Mouse (Mus musculus) forebrain, embryonic 11.5 days (tissue): ENCODE measurements at regions not wholly inside any gene's neighbourhood (a gene's known extent, or its start where the extent isn't known, plus 50 kb on each side); places are given as distances from the start of the nearest gene placed in this dataset.
"Not testable (repeated sequence)": the region's sequence is repeated elsewhere in the genome, so short reads cannot be mapped to it uniquely, and the experiment has no call there.

Experiments
- ATAC-seq: fragments of 200-750 bp; cut with Nextera tagmentation; replicated peaks from 2 replicates; pipeline ENCODE4 v1.8.0; 2017; ENCODE audit warnings: moderate TSS enrichment; ENCODE audit not compliant: low FRiP score
- DNase-seq: peaks from one replicate; pipeline ENCODE4 v3.0.0-alpha.2; 2017; ENCODE audit warnings: low spot score
- H3K27ac ChIP-seq: fragments of 300-500 bp; sonication (generic); 2 replicates; pipeline ENCODE4 v1.5.1; 2014; ENCODE audit warnings: low read depth, low read length
- H3K27me3 ChIP-seq: fragments of 300-500 bp; sonication (generic); 2 replicates; pipeline ENCODE4 v1.6.1; 2014; ENCODE audit warnings: mild to moderate bottlenecking, low read length, mixed read lengths; ENCODE audit not compliant: control insufficient read depth, insufficient read depth
- H3K36me3 ChIP-seq: fragments of 300-500 bp; sonication (generic); 2 replicates; pipeline ENCODE4 v1.6.1; 2014; ENCODE audit warnings: mild to moderate bottlenecking, low read length, moderate library complexity, mixed read lengths; ENCODE audit not compliant: control insufficient read depth, insufficient read depth
- H3K4me1 ChIP-seq: fragments of 300-500 bp; sonication (generic); replicated peaks from 2 replicates; pipeline ENCODE4 v1.6.1; 2014; ENCODE audit warnings: low read length, mixed read lengths; ENCODE audit not compliant: control insufficient read depth, insufficient read depth
- H3K4me2 ChIP-seq: fragments of 300-500 bp; sonication (generic); 2 replicates; pipeline ENCODE4 v1.6.1; 2014; ENCODE audit warnings: low read depth, mild to moderate bottlenecking, low read length, moderate library complexity, mixed read lengths; ENCODE audit not compliant: severe bottlenecking
- H3K4me3 ChIP-seq: fragments of 300-500 bp; sonication (generic); 2 replicates; pipeline ENCODE4 v1.5.1; 2014; ENCODE audit warnings: low read depth, low read length
- H3K9ac ChIP-seq: fragments of 300-500 bp; sonication (generic); 2 replicates; pipeline ENCODE4 v1.6.1; 2014; ENCODE audit warnings: low read length
- H3K9me3 ChIP-seq: fragments of 300-500 bp; sonication (generic); 2 replicates; pipeline ENCODE4 v1.6.1; 2016; ENCODE audit warnings: low read length, mixed read lengths; ENCODE audit not compliant: control insufficient read depth
- WGBS: fragments of 180-500 bp; shearing (Covaris S2); extraction: QIAGEN DNeasy Blood & Tissue Kit; methylation state at CpG from one replicate; pipeline ENCODE4 v1.1.7; 2014; 5-methylcytosine and 5-hydroxymethylcytosine counted together

DNA sequence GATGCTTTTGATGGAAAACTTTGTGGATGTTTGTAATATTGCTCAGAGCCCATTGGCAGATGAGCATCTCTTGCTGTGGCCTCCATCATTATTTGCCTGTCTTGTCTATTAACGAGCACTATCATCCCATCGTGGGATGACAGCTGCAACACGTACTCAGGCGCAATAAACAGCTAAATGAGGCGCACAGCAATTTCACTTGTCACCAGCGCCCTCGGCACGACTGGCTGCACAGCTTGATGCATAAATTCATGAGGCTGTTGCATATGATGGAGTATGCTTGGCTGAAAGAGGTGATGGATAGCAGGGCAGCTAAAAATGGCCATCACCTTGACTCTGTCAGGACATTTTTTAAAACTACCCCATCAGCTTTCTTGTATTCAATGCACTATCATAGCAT is 853.1 kb upstream of the Pou3f2 start:
- Histone ChIP-seq H3K4me1 (no peaks in the 10 kb centered on the region), H3K27me3 (no peaks in the 10 kb centered on the region), H3K9ac (no peak overlapping the region), H3K36me3 (no peaks in the 10 kb centered on the region), H3K27ac (no peak overlapping the region), H3K4me3 (no peak overlapping the region), H3K4me2 (no peak overlapping the region), H3K9me3 (no peaks in the 10 kb centered on the region)
- ATAC-seq (peak; percentile 73), DNase-seq (peak; percentile 45)
- WGBS, result 59% methylated on average over 8 of the region's 8 CpGs

DNA sequence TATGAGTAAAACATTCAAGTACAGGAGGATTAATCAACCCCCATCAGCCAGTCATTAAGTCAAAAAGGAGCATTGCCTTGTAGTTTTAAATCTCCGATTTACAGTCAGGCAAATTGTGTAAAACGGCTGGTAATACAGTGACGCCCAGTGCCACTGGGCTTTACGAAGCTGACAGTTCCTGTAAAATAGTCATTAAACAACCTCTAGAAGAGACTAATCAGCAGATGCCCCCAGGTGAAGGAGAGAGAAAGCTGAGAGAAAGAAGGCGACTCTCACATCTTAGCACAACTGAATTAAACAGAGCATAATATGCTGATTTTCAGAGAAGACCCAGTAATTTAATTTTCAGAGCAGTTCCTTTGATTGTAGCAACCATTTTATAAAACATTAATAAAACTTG is 850.3 kb upstream of the Pou3f2 start:
- Histone ChIP-seq H3K4me3 (no peak overlapping the region), H3K27me3 (no peaks in the 10 kb centered on the region), H3K4me1 (no peaks in the 10 kb centered on the region), H3K9me3 (no peaks in the 10 kb centered on the region), H3K9ac (no peak overlapping the region), H3K27ac (no peak overlapping the region), H3K4me2 (no peak overlapping the region), H3K36me3 (no peaks in the 10 kb centered on the region)
- 80% methylated on average over 5 of the region's 5 CpGs for WGBS
- ATAC-seq (no peak), DNase-seq (no peak)

DNA sequence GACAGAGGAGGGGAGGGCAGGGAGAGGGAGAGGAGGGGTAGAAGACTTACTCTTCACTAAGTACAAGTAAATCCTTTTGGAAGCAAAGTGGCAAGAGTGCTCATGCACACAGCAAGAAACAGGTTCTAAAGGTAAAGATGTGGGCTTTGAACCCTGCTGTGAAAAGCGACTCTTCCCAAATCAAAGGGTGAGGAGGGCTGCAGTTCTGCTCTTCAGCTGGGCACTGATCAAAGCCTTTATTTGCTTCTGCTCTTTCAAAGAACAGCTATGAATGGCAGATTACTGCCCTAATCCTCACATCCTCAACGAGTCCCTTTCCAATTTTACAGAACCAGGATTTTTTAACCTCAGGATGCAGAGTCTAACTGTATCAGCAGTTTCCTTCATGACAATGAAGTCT is 812.5 kb upstream of the Pou3f2 start:
- no peak for DNase-seq
- 8% methylated on average over 2 of the region's 2 CpGs for WGBS
- ATAC-seq, result no peak

DNA sequence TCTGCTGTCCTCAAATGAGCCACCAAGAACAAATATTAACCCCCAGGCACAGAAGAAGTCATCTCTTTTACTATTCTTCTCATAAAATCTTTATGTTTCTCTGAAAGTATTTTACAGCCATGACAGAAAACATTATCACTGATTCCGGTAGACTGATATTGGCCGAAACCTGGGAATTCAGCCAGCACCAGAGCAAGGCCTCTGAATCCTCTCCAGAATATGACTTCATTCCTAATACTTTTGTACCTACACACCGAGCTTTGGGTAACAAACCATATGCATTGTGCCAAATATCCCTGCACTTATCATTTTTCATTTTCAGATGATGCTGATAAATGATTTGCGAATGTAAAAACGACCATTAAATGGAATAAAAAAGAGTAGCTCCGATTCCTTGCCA is 791.9 kb upstream of the Pou3f2 start:
- Histone ChIP-seq H3K4me2 (no peak overlapping the region), H3K9me3 (no peaks in the 10 kb centered on the region), H3K27me3 (no peaks in the 10 kb centered on the region), H3K9ac (no peak overlapping the region), H3K36me3 (no peaks in the 10 kb centered on the region), H3K27ac (no peak overlapping the region), H3K4me1 (no peaks in the 10 kb centered on the region; the same call in 1 of the 2 replicates), H3K4me3 (no peak overlapping the region)
- WGBS, result 72% methylated on average over 6 of the region's 6 CpGs
- no peak for DNase-seq
- ATAC-seq, result no peak

More for the DNA sequence above, 812.5 kb upstream of the Pou3f2 start:
- Histone ChIP-seq H3K27ac (no peak overlapping the region), H3K9ac (no peak overlapping the region), H3K4me3 (no peak overlapping the region), H3K27me3 (no peaks in the 10 kb centered on the region), H3K36me3 (no peaks in the 10 kb centered on the region), H3K9me3 (no peaks in the 10 kb centered on the region), H3K4me2 (no peak overlapping the region), H3K4me1 (no peaks in the 10 kb centered on the region)

DNA sequence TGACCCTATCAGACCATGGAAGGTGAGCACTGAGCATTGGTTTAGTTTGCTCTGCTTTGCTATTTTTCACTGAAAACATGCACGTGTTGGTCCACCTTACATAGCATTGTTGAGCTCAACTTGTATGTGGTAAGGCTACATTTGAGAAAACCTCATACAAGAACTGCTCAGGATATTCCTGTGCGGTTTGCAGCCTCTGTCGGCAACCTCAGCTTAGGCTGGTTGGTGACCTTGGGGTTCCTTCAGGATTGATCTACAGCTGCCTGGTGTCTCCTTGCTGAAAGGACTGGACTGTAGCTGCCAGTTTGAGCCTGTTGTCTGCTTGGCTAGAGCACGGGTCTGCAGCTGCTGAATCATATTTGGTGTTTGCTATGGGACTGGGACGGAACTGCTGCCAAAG is 787.0 kb upstream of the Pou3f2 start:
- H3K36me3 ChIP-seq, result no peaks in the 10 kb centered on the region
- no peaks in the 10 kb centered on the region for H3K27me3 ChIP-seq
- H3K4me2 ChIP-seq, result no peak overlapping the region
- H3K9ac ChIP-seq, result no peak overlapping the region
- H3K4me3 ChIP-seq, result no peak overlapping the region
- no peak overlapping the region for H3K27ac ChIP-seq
- H3K9me3 ChIP-seq, result no peaks in the 10 kb centered on the region
- 90% methylated on average over 5 of the region's 5 CpGs for WGBS
- no peak for DNase-seq
- no peak for ATAC-seq
- no peaks in the 10 kb centered on the region for H3K4me1 ChIP-seq

DNA sequence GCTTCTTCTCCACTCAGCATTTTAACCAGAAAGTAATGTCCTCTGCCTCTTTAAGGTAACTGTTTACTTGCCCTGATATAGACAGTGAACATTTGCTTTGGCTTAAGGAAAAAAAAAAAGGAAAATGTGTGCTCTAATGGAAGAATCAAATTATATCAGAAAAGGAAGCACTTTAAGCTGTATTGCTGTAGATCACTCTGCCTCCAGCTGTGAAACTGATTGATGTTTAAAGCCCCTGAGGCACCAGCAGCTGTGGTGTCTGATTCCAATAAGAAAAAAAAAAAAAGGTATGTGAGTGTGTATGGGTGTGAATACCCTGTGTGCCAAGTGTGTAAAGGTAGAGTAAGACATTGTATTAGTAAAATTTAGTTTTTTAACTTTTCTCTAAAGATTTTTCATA is 783.8 kb upstream of the Pou3f2 start:
- Histone ChIP-seq H3K27me3 (no peaks in the 10 kb centered on the region), H3K9ac (no peak overlapping the region), H3K4me2 (no peak overlapping the region), H3K36me3 (no peaks in the 10 kb centered on the region), H3K27ac (no peak overlapping the region), H3K4me1 (no peaks in the 10 kb centered on the region), H3K4me3 (no peak overlapping the region), H3K9me3 (no peaks in the 10 kb centered on the region)
- ATAC-seq (no peak), DNase-seq (no peak)

DNA sequence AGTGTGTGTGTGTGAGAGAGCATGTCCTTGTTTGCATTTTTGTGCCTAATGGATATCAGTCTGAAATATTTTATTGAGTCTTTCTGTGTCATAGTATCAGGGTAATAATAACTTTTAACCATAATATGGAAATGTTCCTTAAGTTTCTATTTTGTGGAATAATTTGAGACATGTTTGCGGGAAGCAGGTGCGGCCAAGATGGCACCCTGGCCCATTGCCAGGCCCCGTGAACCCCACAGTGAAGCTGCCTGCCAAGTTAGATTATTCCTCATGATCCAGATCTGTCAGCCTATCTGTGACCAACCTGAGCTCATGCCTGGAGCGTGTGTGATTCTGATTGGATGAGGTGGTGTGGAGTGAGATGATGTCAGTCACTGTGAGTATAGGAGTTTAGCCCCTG is 772.2 kb upstream of the Pou3f2 start:
- Histone ChIP-seq H3K4me3 (no peak overlapping the region), H3K9me3 (no peaks in the 10 kb centered on the region; the same call in 1 of the 2 replicates), H3K36me3 (no peaks in the 10 kb centered on the region), H3K9ac (no peak overlapping the region), H3K27me3 (no peaks in the 10 kb centered on the region), H3K27ac (no peak overlapping the region), H3K4me1 (no peaks in the 10 kb centered on the region), H3K4me2 (no peak overlapping the region)
- no peak for ATAC-seq
- WGBS, result 93% methylated on average over 4 of the region's 4 CpGs
- no peak for DNase-seq

DNA sequence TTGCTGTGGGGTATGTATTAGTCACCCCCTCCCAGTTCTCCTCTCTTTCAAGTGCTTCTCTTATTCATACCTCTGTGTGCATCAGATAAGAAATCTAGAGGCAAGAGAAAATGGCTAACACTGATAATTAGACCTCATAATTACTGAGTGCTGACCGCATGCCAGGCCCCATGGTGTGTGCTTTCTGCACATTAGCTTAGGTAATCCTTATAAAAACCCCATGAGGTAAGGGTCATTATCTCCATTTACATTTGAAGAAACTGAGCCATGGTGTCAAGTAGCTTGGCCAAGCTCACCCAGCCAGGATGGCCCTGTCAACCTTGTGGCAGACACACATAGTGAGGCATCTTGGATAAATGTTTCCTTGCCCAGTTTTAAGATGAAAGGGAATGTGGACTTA is 746.8 kb upstream of the Pou3f2 start:
- ATAC-seq (peak; percentile 49; the same call in 1 of the 2 replicates), DNase-seq (no peak)
- Histone ChIP-seq H3K27me3 (no peaks in the 10 kb centered on the region), H3K27ac (no peak overlapping the region), H3K36me3 (no peaks in the 10 kb centered on the region), H3K4me2 (no peak overlapping the region), H3K4me1 (no peaks in the 10 kb centered on the region), H3K9ac (no peak overlapping the region), H3K9me3 (no peaks in the 10 kb centered on the region), H3K4me3 (no peak overlapping the region)
- 20% methylated on average over 1 of the region's 1 CpGs for WGBS

DNA sequence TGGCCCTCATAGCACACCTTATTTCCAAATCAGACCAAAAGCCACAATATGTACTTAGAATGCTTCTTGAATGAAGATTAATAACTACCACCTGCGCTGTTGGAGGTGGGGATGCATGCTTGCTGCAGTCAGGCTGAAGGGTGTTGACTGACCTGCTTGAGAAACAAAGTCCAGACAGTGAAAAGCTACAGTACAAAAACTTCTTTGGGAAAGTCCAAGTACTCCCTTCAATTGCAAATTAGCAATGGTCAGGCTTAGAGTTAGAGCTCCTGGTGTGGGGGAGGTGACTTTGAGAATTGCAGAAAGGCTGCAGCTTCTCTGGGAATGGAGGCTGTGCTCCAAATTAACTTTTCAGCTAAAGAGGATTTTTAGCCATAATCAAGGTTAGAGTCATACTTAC is 706.6 kb upstream of the Pou3f2 start:
- not testable (repeated sequence) for H3K36me3 ChIP-seq, H3K4me1 ChIP-seq, ATAC-seq, H3K27ac ChIP-seq, H3K9me3 ChIP-seq, H3K4me3 ChIP-seq, H3K4me2 ChIP-seq, H3K27me3 ChIP-seq, DNase-seq, H3K9ac ChIP-seq
- 93% methylated on average over 1 of the region's 1 CpGs for WGBS
